Mouse (Mus musculus) ovary, adult 2 months (tissue): ENCODE data around the gene Crhr1. TPM values are rescaled to one million over a fixed set of nuclear protein-coding genes. Genes with fewer than 3 reads are reported as not detected.

Experiments used
- polyA plus RNA-seq: library from polyadenylated mRNA; depleted of rRNA; stranded (reverse); fragments of >200 nt; gene quantifications from 2 replicates; pipeline ENCODE4 v1.2.3, GENCODE M21; 2012; rRNA removed

Crhr1 gene
- polyA plus RNA-seq: 2.9 and 3.2 TPM in 2 replicates

GRCm38 (mm10) chr11:104132580-104133441, at the start of gene Crhr1:
Crhr1 (plus strand) TSS chr11:104132855.

DNA sequence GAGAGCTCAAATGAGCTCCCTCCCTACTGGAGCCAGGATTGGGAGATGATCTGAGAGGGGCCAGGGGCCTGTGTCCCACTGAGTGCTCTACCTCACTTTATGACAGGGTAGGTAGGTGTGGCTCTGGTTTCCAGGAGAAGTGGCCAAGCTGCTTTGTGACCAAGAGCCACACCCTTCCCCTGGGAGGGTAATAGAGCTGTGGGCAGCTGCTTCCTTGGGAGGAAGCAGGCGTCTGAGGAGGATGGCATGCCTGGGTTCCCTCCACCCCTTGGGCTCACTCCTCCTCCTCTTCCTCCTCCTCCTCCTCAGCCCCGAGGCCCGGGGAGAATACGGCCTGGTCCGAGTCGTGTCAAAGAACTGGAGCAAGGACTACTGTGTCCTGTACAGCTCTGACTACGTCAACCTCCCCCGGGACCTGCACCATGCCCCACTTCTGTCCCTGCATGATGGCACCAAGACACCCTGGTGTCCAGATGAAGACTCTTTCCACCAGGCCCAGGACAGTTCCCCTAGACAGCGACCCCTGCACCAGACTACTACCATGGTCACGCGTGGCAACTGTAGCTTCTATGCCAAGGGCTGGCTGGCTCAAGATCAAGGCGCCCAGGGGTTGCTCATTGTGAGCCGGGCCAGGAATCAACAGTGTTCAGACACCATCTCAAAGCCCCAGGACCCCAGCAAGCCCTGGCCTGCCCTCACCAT, 53.6 kb downstream of the Crhr1 start, which contains the start of gene Sppl2c:
TSS of gene Sppl2c (plus strand) at position 193 of the 702 bp plus-strand sequence.

Other genes with a start within 250 kb of the Crhr1 start
- gene Nsf, start 178.8 kb upstream of the Crhr1 start, polyA plus RNA-seq: 28.1 and 36.9 TPM in 2 replicates
- gene Arf2, start 166.1 kb upstream of the Crhr1 start, polyA plus RNA-seq: 10.6 and 13.8 TPM in 2 replicates
- gene Sppl2c, start 53.5 kb downstream of the Crhr1 start, polyA plus RNA-seq: not detected in 2 replicates
- 1.3 and 2.2 TPM in 2 replicates for gene Mapt, start 98.5 kb downstream of the Crhr1 start, polyA plus RNA-seq